Mouse (Mus musculus) CH12.LX (cell line): Measurements from ENCODE around the gene Ltv1. TPM values are rescaled to one million over a fixed set of nuclear protein-coding genes. Genes with fewer than 3 reads are reported as not detected.

Experiments used
- DNase-seq: peaks from one replicate; pipeline ENCODE4 v3.0.0-alpha.2; 2013; ENCODE audit errors: extremely low read depth
- H3K27ac ChIP-seq: 2 replicates; pipeline ENCODE4 v1.5.1; 2012; ENCODE audit warnings: low read depth, mild to moderate bottlenecking, control low read depth, moderate library complexity; ENCODE audit not compliant: insufficient read depth
- H3K27me3 ChIP-seq: replicated peaks from 2 replicates; pipeline ENCODE3; 2012; ENCODE audit warnings: inconsistent platforms
- H3K36me3 ChIP-seq, 2 experiments: replicated peaks in 1 of 2; 2 replicates each; pipeline versions ENCODE3 to v1.6.1; 2012; ENCODE audit warnings: inconsistent platforms in 1 of 2, low read length in 1 of 2, mild to moderate bottlenecking in 1 of 2, mixed read lengths in 1 of 2, moderate library complexity in 1 of 2; ENCODE audit not compliant: control insufficient read depth in 1 of 2, insufficient read depth in 1 of 2
- H3K4me1 ChIP-seq, 2 experiments: 2 replicates each; pipeline ENCODE4 v1.6.1; 2012; ENCODE audit warnings: inconsistent platforms in 1 of 2, moderate library complexity in 1 of 2; ENCODE audit not compliant: insufficient read depth in 2 of 2, control insufficient read depth in 1 of 2
- H3K4me2 ChIP-seq: 2 replicates; pipeline ENCODE4 v1.6.1; 2012; ENCODE audit warnings: low read depth, mild to moderate bottlenecking, control low read depth; ENCODE audit not compliant: poor library complexity, insufficient read depth, severe bottlenecking
- H3K4me3 ChIP-seq, 3 experiments: fragments of 150-350 bp in 1 of 3; sonication (generic) in 1 of 3; replicated peaks in 1 of 3; 2 replicates each; pipeline versions ENCODE3 to v1.5.1; 2011 to 2012; ENCODE audit warnings: low read depth in 2 of 3, low read length in 2 of 3, mild to moderate bottlenecking in 2 of 3, moderate library complexity in 2 of 3, control low read depth in 1 of 3, improper control_type of control experiment in 1 of 3, inconsistent platforms in 1 of 3, mixed read lengths in 1 of 3; ENCODE audit not compliant: poor library complexity in 1 of 3
- H3K79me2 ChIP-seq: replicated peaks from 2 replicates; pipeline ENCODE4 v1.6.1; 2012; ENCODE audit warnings: mild to moderate bottlenecking, moderate library complexity; ENCODE audit not compliant: control insufficient read depth, poor library complexity, insufficient read depth, severe bottlenecking; ENCODE audit errors: extremely low read depth
- H3K9ac ChIP-seq: 2 replicates; pipeline ENCODE4 v1.6.1; 2012; ENCODE audit warnings: low read depth, mild to moderate bottlenecking, control low read depth, moderate library complexity; ENCODE audit not compliant: insufficient read depth
- H3K9me3 ChIP-seq: replicated peaks from 2 replicates; pipeline ENCODE3; 2012; ENCODE audit warnings: low read length, inconsistent platforms, mixed read lengths
- CHD1 ChIP-seq: IDR thresholded peaks from 2 replicates; pipeline ENCODE4 v1.6.1; 2012; ENCODE audit warnings: low read depth, low read length, improper control_type of control experiment, inconsistent platforms
- CHD2 ChIP-seq: IDR thresholded peaks from 2 replicates; pipeline ENCODE4 v1.6.1; 2011; ENCODE audit warnings: low read length, improper control_type of control experiment
- GABPA ChIP-seq: IDR thresholded peaks from 2 replicates; pipeline ENCODE4 v1.6.1; 2012; ENCODE audit warnings: low read depth, low read length, improper control_type of control experiment, inconsistent platforms; ENCODE audit not compliant: insufficient replicate concordance
- IRF4 ChIP-seq: IDR thresholded peaks from 2 replicates; pipeline ENCODE4 v1.6.1; 2014; ENCODE audit warnings: low read depth, mild to moderate bottlenecking, inconsistent platforms, low read length, improper control_type of control experiment
- KAT2A ChIP-seq: IDR thresholded peaks from 2 replicates; pipeline ENCODE4 v1.6.1; 2012; ENCODE audit warnings: low read length, improper control_type of control experiment, inconsistent platforms; ENCODE audit not compliant: insufficient replicate concordance
- MAFK ChIP-seq: IDR thresholded peaks from 2 replicates; pipeline ENCODE4 v1.6.1; 2011; ENCODE audit warnings: low read length, improper control_type of control experiment; ENCODE audit not compliant: insufficient replicate concordance
- MAZ ChIP-seq: IDR thresholded peaks from 2 replicates; pipeline ENCODE4 v1.6.1; 2012; ENCODE audit warnings: low read depth, mild to moderate bottlenecking, inconsistent platforms, low read length, improper control_type of control experiment, moderate library complexity
- NRF1 ChIP-seq: IDR thresholded peaks from 2 replicates; pipeline ENCODE4 v1.6.1; 2014; ENCODE audit warnings: low read depth, mild to moderate bottlenecking, inconsistent platforms, low read length, improper control_type of control experiment, moderate library complexity
- POLR2AphosphoS2 ChIP-seq: IDR thresholded peaks from 2 replicates; pipeline ENCODE4 v1.6.1; 2011; ENCODE audit warnings: low read depth, low read length, improper control_type of control experiment
- RAD21 ChIP-seq: IDR thresholded peaks from 2 replicates; pipeline ENCODE4 v1.6.1; 2011; ENCODE audit warnings: low read depth, mild to moderate bottlenecking, low read length, improper control_type of control experiment, moderate library complexity
- RCOR1 ChIP-seq: conservative IDR thresholded peaks from 2 replicates; pipeline ENCODE4 v1.6.1; 2012; ENCODE audit warnings: low read depth, mild to moderate bottlenecking, inconsistent platforms, low read length, improper control_type of control experiment
- SMC3 ChIP-seq: IDR thresholded peaks from 2 replicates; pipeline ENCODE4 v1.6.1; 2011; ENCODE audit warnings: low read depth, low read length, improper control_type of control experiment
- TBP ChIP-seq: conservative IDR thresholded peaks from 2 replicates; pipeline ENCODE4 v1.6.1; 2011; ENCODE audit warnings: low read depth, low read length, improper control_type of control experiment
- USF1 ChIP-seq: IDR thresholded peaks from 2 replicates; pipeline ENCODE4 v1.6.1; 2014; ENCODE audit warnings: low read depth, mild to moderate bottlenecking, inconsistent platforms, low read length, improper control_type of control experiment
- ZMIZ1 ChIP-seq: IDR thresholded peaks from 2 replicates; pipeline ENCODE4 v1.6.1; 2012; ENCODE audit warnings: low read depth, mild to moderate bottlenecking, inconsistent platforms, low read length, improper control_type of control experiment
- dilution Hi-C: fragments of 300-500 bp; cut with MboI; formaldehyde crosslinking; loops from 2 replicates; pipeline ENCODE4 v1.14.3; 2020; ENCODE audit warnings: low sequenced_read_pairs; ENCODE audit not compliant: extremely low pct_unique_long_range_greater_than_20kb, extremely low pct_ligation_motif_present
- in situ Hi-C: fragments of 300-500 bp; cut with MboI; formaldehyde crosslinking; loops from 3 replicates; pipeline ENCODE4 v1.14.3; 2019; ENCODE audit warnings: low sequenced_read_pairs, low pct_ligation_motif_present, low pct_unique_long_range_greater_than_20kb, mixed read lengths
- polyA plus RNA-seq: library from polyadenylated mRNA; unstranded; fragments of >175 nt; gene quantifications from 2 replicates; pipeline ENCODE4 v1.2.1, GENCODE M21; 2012; ENCODE audit warnings: low read depth; ENCODE audit not compliant: insufficient read length
- total RNA-seq, 2 experiments: library from RNA; depleted of rRNA; stranded (reverse); fragments of 300-350 nt in 1 of 2; fragments of >200 nt in 1 of 2; gene quantifications; 2 replicates each; pipeline ENCODE4 v1.2.3; 2012 to 2014

The Ltv1 gene
- total and polyA plus RNA-seq, 3 experiments = 32.1 to 93.4 (median 66.0) TPM

DNA sequence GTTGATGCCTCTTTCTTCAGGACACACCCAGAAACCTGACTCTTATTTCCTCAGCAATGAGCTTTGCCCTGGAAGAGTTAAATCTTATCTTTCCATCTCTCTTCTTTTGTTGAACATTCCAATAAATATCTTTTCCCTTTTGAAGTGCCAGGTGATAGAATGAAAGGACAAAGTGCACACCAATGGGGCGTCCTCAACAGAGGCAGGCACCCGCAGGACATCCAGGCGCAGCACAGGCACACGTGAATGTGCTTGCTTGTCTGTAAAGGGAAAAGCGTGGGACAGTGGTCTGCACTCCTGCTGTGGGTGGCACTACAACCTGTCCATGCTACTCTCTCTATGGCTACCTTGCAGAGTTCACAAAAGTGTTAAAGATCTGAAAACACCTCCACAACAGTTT is 3.1 kb downstream of the Ltv1 start:
- dilution Hi-C loops = no loop called here

DNA sequence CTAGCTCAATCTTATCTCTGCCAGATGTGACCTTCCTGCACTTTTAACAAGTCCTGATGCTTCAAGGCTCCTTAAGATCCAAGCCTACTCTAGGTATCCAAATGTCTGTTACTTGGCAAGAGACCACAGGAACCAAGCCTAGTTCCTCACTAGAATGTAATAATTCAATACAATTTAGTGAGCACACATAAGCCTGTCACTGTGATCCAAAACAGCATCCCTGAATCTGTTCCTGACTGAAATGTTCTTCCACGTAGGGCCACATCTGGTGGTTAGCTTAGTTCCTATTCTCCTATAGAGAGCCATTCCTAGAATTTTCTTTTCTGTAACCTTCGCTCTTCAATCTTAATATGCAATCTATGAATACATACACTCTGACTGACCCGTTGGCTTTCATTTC is 6.2 kb downstream of the Ltv1 start:
- Histone ChIP-seq H3K9ac (no peak overlapping the region), H3K36me3 (peaks cover 56 to 79% of the 10 kb centered on the region in 2 experiments), H3K27ac (no peak overlapping the region), H3K4me1 (peaks cover 14 to 47% of the 10 kb centered on the region in 2 experiments), H3K4me2 (no peak overlapping the region), H3K79me2 (peaks cover 6% of the 10 kb centered on the region; the same call in 1 of the 2 replicates), H3K4me3 (no peak overlapping the region), H3K27me3 (no peaks in the 10 kb centered on the region), H3K9me3 (no peaks in the 10 kb centered on the region)
- dilution Hi-C loops = no loop called here
- no peak for DNase-seq
- TF ChIP-seq MAFK (no peak), KAT2A (no peak), RAD21 (no peak), IRF4 (no peak), MAZ (no peak), SMC3 (no peak), NRF1 (no peak), TBP (no peak)
- in situ Hi-C loops = no loop called here

More for the DNA sequence above, 3.1 kb downstream of the Ltv1 start:
- TF ChIP-seq GABPA (no peak), POLR2AphosphoS2 (no peak), CHD2 (no peak), CHD1 (no peak), ZMIZ1 (no peak), RCOR1 (no peak), USF1 (no peak)
- TF ChIP-seq, all 38 proteins: peak for 0
- DNase-seq = no peak
- H3K4me3 ChIP-seq = no peak overlapping the region
- no peak overlapping the region for H3K9ac ChIP-seq
- H3K4me2 ChIP-seq = no peak overlapping the region
- H3K9me3 ChIP-seq = no peaks in the 10 kb centered on the region
- no peak overlapping the region for H3K27ac ChIP-seq
- H3K36me3 ChIP-seq = peaks cover 44 to 57% of the 10 kb centered on the region in 2 experiments
- peaks cover 9 to 39% of the 10 kb centered on the region in 2 experiments for H3K4me1 ChIP-seq
- no peaks in the 10 kb centered on the region for H3K27me3 ChIP-seq
- in situ Hi-C loops = no loop called here
- H3K79me2 ChIP-seq = peaks cover 13% of the 10 kb centered on the region
